Mouse (Mus musculus) bone marrow, adult 2 months (tissue): ENCODE data around the gene Dcp1b.

ENCODE experiments used
- CTCF ChIP-seq: fragments of 200-500 bp; IDR thresholded peaks from 2 replicates; pipeline ENCODE4 v1.5.1; 2011; ENCODE audit warnings: low read length, control low read depth; ENCODE audit not compliant: control insufficient read depth, insufficient read depth
- POLR2A ChIP-seq: fragments of 200-500 bp; IDR thresholded peaks from 2 replicates; pipeline ENCODE4 v1.6.1; 2011; ENCODE audit warnings: low read depth, mild to moderate bottlenecking, control low read depth, low read length, borderline replicate concordance; ENCODE audit not compliant: control insufficient read depth

- TF ChIP-seq CTCF: no peak
- TF ChIP-seq POLR2A: no peak
Measured at GRCm38 (mm10) chr6:119199274-119199879, 24.3 kb downstream of the Dcp1b start.
